Mouse (Mus musculus): ENCODE data around the gene Sparcl1.

Gene Sparcl1

GRCm38 (mm10) chr5:104085366-104085765 is 28.2 kb downstream of the Sparcl1 start:
- Histone ChIP-seq H3K4me1 (replicated peaks; ENCODE audit: low read depth, low read length) (peaks cover 9% of the 10 kb centered on the region; the same call in 1 of the 2 replicates), H3K27me3 (ENCODE audit: insufficient read depth, low read length) (no peaks in the 10 kb centered on the region), H3K9me3 (ENCODE audit: low read length) (no peaks in the 10 kb centered on the region), H3K36me3 (ENCODE audit: insufficient read depth, low read length) (no peaks in the 10 kb centered on the region), H3K4me3 (replicated peaks; ENCODE audit: low read length) (no peak overlapping the region)
- TF ChIP-seq POU5F1 (IDR thresholded peaks at IDR 0.05; ENCODE audit: borderline replicate concordance, low read length) = no peak
- no peak for TF ChIP-seq NANOG (IDR thresholded peaks at IDR 0.05; ENCODE audit: borderline replicate concordance, low read length)
- no peak for TF ChIP-seq CTCF (conservative IDR thresholded peaks at IDR 0.05; ENCODE audit: low read length)

- H3K27me3 ChIP-seq (ENCODE audit: insufficient read depth, low read length) = 0 out of 2 replicates have a peak, but pooled peaks cover 5% of the 10 kb centered on the region
- no peaks in the 10 kb centered on the region for H3K9me3 ChIP-seq (ENCODE audit: low read length)
- peaks cover 10% of the 10 kb centered on the region for H3K4me1 ChIP-seq (replicated peaks; ENCODE audit: low read depth, low read length)
- TF ChIP-seq CTCF (conservative IDR thresholded peaks at IDR 0.05; ENCODE audit: low read length) (no peak), NANOG (IDR thresholded peaks at IDR 0.05; ENCODE audit: borderline replicate concordance, low read length) (no peak)
- no peak overlapping the region for H3K4me3 ChIP-seq (replicated peaks; ENCODE audit: low read length)
- no peaks in the 10 kb centered on the region for H3K36me3 ChIP-seq (ENCODE audit: insufficient read depth, low read length)
These were observed 32.8 kb downstream of the Sparcl1 start for GRCm38 (mm10) chr5:104080736-104081135.

- H3K9me3 ChIP-seq (ENCODE audit: low read length) = no peaks in the 10 kb centered on the region
- H3K36me3 ChIP-seq (ENCODE audit: insufficient read depth, low read length) = no peaks in the 10 kb centered on the region
- no peak for TF ChIP-seq NANOG (IDR thresholded peaks at IDR 0.05; ENCODE audit: borderline replicate concordance, low read length)
- no peak for TF ChIP-seq CTCF (conservative IDR thresholded peaks at IDR 0.05; ENCODE audit: low read length)
- H3K4me3 ChIP-seq (replicated peaks; ENCODE audit: low read length) = no peak within 1 kb of the TSS
- H3K27me3 ChIP-seq (ENCODE audit: insufficient read depth, low read length) = 0 out of 2 replicates have a peak, but pooled peaks cover 7% of the 10 kb centered on the region
- H3K4me1 ChIP-seq (replicated peaks; ENCODE audit: low read depth, low read length) = peaks cover 22% of the 10 kb centered on the region
These were observed 36.0 kb downstream of the Sparcl1 start, which contains the start of gene Gm17660 for GRCm38 (mm10) chr5:104077508-104077907. Gene Gm17660 (minus strand): TSS chr5:104077608.

DNA sequence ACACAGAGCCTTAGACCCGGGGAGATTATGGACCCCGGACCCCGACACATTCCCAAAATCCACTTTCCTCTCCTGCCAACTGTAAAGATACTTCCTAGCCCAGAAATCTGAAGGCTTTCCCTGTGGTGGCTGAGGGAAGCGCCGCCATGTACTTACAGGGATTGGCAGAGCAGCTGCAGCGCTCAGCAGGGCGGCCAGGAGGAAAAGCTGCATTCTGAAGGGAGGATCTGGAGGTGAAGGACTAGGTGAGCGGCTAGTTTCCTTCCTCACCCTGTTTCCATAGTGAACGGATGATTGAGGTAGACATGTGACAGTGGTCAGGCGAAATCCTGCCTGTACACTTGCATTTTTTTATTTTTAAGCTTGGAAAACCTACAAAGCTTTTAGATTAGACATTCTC is 37.2 kb downstream of the Sparcl1 start:
- no peak for TF ChIP-seq POU5F1 (IDR thresholded peaks at IDR 0.05; ENCODE audit: borderline replicate concordance, low read length)
- TF ChIP-seq CTCF (conservative IDR thresholded peaks at IDR 0.05; ENCODE audit: low read length) = no peak
- TF ChIP-seq NANOG (IDR thresholded peaks at IDR 0.05; ENCODE audit: borderline replicate concordance, low read length) = no peak
- Histone ChIP-seq H3K4me3 (replicated peaks; ENCODE audit: low read length) (no peak overlapping the region), H3K27me3 (ENCODE audit: insufficient read depth, low read length) (0 out of 2 replicates have a peak, but pooled peaks cover 7% of the 10 kb centered on the region), H3K9me3 (ENCODE audit: low read length) (peaks cover 4% of the 10 kb centered on the region; the same call in 1 of the 2 replicates), H3K36me3 (ENCODE audit: insufficient read depth, low read length) (no peaks in the 10 kb centered on the region), H3K4me1 (replicated peaks; ENCODE audit: low read depth, low read length) (peaks cover 25% of the 10 kb centered on the region)

DNA sequence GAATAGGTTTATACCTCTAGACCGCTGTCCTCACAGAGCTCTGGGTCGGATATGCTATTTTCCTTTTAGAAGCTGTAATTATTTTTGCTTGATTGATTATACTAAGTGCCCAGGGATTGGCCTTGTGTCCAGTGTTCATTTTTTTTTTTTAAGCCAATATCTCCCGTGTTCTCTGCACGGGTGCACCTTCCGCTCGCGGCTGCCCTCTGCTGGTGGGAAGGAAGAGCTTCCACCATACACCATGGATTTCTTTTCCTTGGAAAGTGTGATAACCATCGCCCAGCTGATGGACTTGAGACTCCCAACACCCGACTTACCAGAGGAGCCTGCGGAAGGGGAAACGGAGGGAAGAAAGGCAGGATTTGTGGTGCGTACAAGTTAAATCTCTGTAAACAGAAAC is 39.1 kb downstream of the Sparcl1 start:
- H3K27me3 ChIP-seq (ENCODE audit: insufficient read depth, low read length) = 0 out of 2 replicates have a peak, but pooled peaks cover 2% of the 10 kb centered on the region
- no peak overlapping the region for H3K4me3 ChIP-seq (replicated peaks; ENCODE audit: low read length)
- TF ChIP-seq POU5F1 (IDR thresholded peaks at IDR 0.05; ENCODE audit: borderline replicate concordance, low read length) (no peak), CTCF (conservative IDR thresholded peaks at IDR 0.05; ENCODE audit: low read length) (peak; percentile 69)
- no peaks in the 10 kb centered on the region for H3K36me3 ChIP-seq (ENCODE audit: insufficient read depth, low read length)
- H3K4me1 ChIP-seq (replicated peaks; ENCODE audit: low read depth, low read length) = peaks cover 25% of the 10 kb centered on the region
- peaks cover 22% of the 10 kb centered on the region for H3K9me3 ChIP-seq (ENCODE audit: low read length)

DNA sequence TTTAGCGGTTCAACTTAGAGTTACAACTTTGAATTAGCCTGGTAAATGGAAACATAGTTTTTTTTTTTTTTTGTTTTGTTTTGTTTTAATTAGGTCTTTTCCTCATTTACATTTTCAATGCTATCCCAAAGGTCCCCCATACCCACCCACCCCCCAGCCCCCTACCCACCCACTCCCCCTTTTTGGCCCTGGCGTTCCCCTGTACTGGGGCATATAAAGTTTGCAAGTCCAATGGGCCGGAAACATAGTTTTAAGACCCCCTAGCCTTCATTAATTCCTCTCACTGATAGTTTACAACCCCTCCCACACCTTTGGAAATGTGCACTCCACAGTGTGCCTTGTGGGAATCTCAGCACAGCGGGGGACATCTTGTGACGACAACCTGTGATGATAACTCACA is 39.9 kb downstream of the Sparcl1 start:
- TF ChIP-seq CTCF (conservative IDR thresholded peaks at IDR 0.05; ENCODE audit: low read length) (no peak), POU5F1 (IDR thresholded peaks at IDR 0.05; ENCODE audit: borderline replicate concordance, low read length) (no peak), NANOG (IDR thresholded peaks at IDR 0.05; ENCODE audit: borderline replicate concordance, low read length) (no peak)
- Histone ChIP-seq H3K4me1 (replicated peaks; ENCODE audit: low read depth, low read length) (peaks cover 25% of the 10 kb centered on the region), H3K4me3 (replicated peaks; ENCODE audit: low read length) (no peak overlapping the region), H3K9me3 (ENCODE audit: low read length) (peaks cover 30% of the 10 kb centered on the region), H3K36me3 (ENCODE audit: insufficient read depth, low read length) (no peaks in the 10 kb centered on the region), H3K27me3 (ENCODE audit: insufficient read depth, low read length) (0 out of 2 replicates have a peak, but pooled peaks cover 2% of the 10 kb centered on the region)

DNA sequence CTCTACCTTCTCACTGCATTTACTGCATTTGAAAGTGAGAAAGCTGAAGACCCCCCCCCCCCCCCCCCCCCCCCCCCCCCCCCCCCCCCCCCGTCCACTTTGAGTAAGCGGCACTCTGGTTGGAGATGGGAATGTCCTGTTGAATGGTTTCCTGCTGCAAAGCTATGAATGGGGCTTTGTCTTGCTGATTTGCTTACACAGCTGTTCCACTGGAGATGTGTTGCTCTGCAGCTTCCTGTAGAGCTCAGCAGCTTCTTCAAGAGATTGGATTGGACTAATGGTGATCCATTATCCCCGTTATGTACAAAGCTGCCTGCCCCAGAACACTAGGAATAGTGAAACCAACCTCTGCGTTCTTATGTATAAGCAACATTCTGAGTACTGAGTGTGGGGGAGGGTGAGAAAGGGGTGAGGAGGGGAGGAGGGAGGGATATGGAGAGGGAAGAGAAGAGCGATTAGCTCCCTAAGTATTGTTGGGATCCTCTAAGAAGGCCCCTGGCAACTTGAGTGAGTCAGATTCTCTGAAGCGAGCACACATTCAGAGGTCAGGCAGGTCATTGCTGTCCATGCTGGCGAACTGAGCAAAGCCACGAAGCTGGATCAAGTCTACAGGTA is 41.2 kb downstream of the Sparcl1 start:
- H3K27me3 ChIP-seq (ENCODE audit: insufficient read depth, low read length) = 0 out of 2 replicates have a peak, but pooled peaks cover 2% of the 10 kb centered on the region
- peaks cover 25% of the 10 kb centered on the region for H3K4me1 ChIP-seq (replicated peaks; ENCODE audit: low read depth, low read length)
- peaks cover 31% of the 10 kb centered on the region for H3K9me3 ChIP-seq (ENCODE audit: low read length)
- no peaks in the 10 kb centered on the region for H3K36me3 ChIP-seq (ENCODE audit: insufficient read depth, low read length)
- TF ChIP-seq NANOG (IDR thresholded peaks at IDR 0.05; ENCODE audit: borderline replicate concordance, low read length) = peak; percentile 25; the same call in 1 of the 2 replicates
- TF ChIP-seq CTCF (conservative IDR thresholded peaks at IDR 0.05; ENCODE audit: low read length) = no peak
- H3K4me3 ChIP-seq (replicated peaks; ENCODE audit: low read length) = no peak overlapping the region

DNA sequence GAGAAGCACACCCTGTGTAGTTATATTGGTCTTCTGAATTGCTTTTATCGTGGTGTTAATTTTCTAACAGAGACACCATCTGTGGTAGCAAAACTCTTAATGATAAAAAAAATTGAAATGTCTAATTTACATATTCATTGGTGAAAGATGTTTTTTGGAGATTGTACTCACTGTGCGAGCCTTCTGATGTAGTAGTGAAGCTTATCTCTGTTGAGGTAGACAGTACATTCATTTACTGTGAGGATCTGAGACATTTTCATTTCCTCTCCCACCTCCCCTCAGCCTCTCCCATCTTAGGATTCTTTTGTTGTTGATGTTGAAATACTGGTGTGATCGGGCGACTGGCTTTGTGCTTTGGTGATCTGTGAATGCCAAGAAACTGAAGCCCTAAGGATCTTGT is 42.5 kb downstream of the Sparcl1 start:
- Histone ChIP-seq H3K36me3 (ENCODE audit: insufficient read depth, low read length) (no peaks in the 10 kb centered on the region), H3K27me3 (ENCODE audit: insufficient read depth, low read length) (0 out of 2 replicates have a peak, but pooled peaks cover 2% of the 10 kb centered on the region), H3K9me3 (ENCODE audit: low read length) (peaks cover 31% of the 10 kb centered on the region), H3K4me3 (replicated peaks; ENCODE audit: low read length) (no peak overlapping the region), H3K4me1 (replicated peaks; ENCODE audit: low read depth, low read length) (peaks cover 17% of the 10 kb centered on the region)
- TF ChIP-seq POU5F1 (IDR thresholded peaks at IDR 0.05; ENCODE audit: borderline replicate concordance, low read length) (no peak), NANOG (IDR thresholded peaks at IDR 0.05; ENCODE audit: borderline replicate concordance, low read length) (no peak), CTCF (conservative IDR thresholded peaks at IDR 0.05; ENCODE audit: low read length) (no peak)

GRCm38 (mm10) chr5:104068751-104069150 is 44.8 kb downstream of the Sparcl1 start:
- Histone ChIP-seq H3K4me3 (replicated peaks; ENCODE audit: low read length) (no peak overlapping the region), H3K27me3 (ENCODE audit: insufficient read depth, low read length) (no peaks in the 10 kb centered on the region), H3K4me1 (replicated peaks; ENCODE audit: low read depth, low read length) (peaks cover 12% of the 10 kb centered on the region), H3K36me3 (ENCODE audit: insufficient read depth, low read length) (peaks cover 16% of the 10 kb centered on the region), H3K9me3 (ENCODE audit: low read length) (peaks cover 47% of the 10 kb centered on the region)
- TF ChIP-seq POU5F1 (IDR thresholded peaks at IDR 0.05; ENCODE audit: borderline replicate concordance, low read length) (no peak), CTCF (conservative IDR thresholded peaks at IDR 0.05; ENCODE audit: low read length) (0 out of 2 replicates have a peak, but pooled peaks have one; percentile 11)

Data from E14TG2a.4 (cell line).